Mouse (Mus musculus) liver, adult 2 months (tissue): ENCODE measurements around the gene Eaf1. TPM values are rescaled to one million over a fixed set of nuclear protein-coding genes. Genes with fewer than 3 reads are reported as not detected.

Experiments
- DNase-seq: peaks from one replicate; pipeline ENCODE4 v3.0.0-alpha.2; 2011; ENCODE audit warnings: low read depth, low spot score; ENCODE audit errors: extremely low read depth
- H3K27ac ChIP-seq: fragments of 200-500 bp; replicated peaks from 2 replicates; pipeline ENCODE4 v1.5.1; 2012; ENCODE audit warnings: low read depth, mild to moderate bottlenecking, control low read depth, inconsistent platforms, low read length; ENCODE audit not compliant: insufficient read depth
- H3K27me3 ChIP-seq: fragments of 200-500 bp; 2 replicates; pipeline ENCODE4 v1.6.1; 2012; ENCODE audit warnings: mild to moderate bottlenecking, moderate library complexity, low read length, inconsistent platforms; ENCODE audit not compliant: control insufficient read depth, insufficient read depth
- H3K36me3 ChIP-seq: fragments of 200-500 bp; 2 replicates; pipeline ENCODE4 v1.6.1; 2012; ENCODE audit warnings: low read length, inconsistent platforms; ENCODE audit not compliant: control insufficient read depth, insufficient read depth
- H3K4me1 ChIP-seq: fragments of 200-500 bp; 2 replicates; pipeline ENCODE4 v1.6.1; 2011; ENCODE audit warnings: low read length; ENCODE audit not compliant: control insufficient read depth, insufficient read depth
- H3K4me3 ChIP-seq: fragments of 200-500 bp; 2 replicates; pipeline ENCODE4 v1.5.1; 2011; ENCODE audit warnings: low read depth, mild to moderate bottlenecking, control low read depth, low read length, moderate library complexity; ENCODE audit not compliant: insufficient read depth
- H3K79me2 ChIP-seq: fragments of 200-500 bp; 2 replicates; pipeline ENCODE4 v1.6.1; 2012; ENCODE audit warnings: inconsistent platforms, mild to moderate bottlenecking, low read length, moderate library complexity; ENCODE audit not compliant: control insufficient read depth, insufficient read depth
- H3K9ac ChIP-seq: fragments of 200-500 bp; 2 replicates; pipeline ENCODE4 v1.6.1; 2012; ENCODE audit warnings: low read depth, mild to moderate bottlenecking, control low read depth, inconsistent platforms, low read length
- CTCF ChIP-seq: fragments of 200-500 bp; IDR thresholded peaks from 2 replicates; pipeline ENCODE4 v1.5.1; 2011; ENCODE audit warnings: low read depth, low read length, control low read depth
- POLR2A ChIP-seq: fragments of 200-500 bp; IDR thresholded peaks from 2 replicates; pipeline ENCODE4 v1.6.1; 2011; ENCODE audit warnings: low read length, control low read depth; ENCODE audit not compliant: insufficient read depth; ENCODE audit errors: extremely low read depth
- WGBS: fragments of 180-500 bp; shearing (Covaris S2); methylation state at CpG from one replicate; pipeline ENCODE4 v1.1.7; 2018; 5-methylcytosine and 5-hydroxymethylcytosine counted together
- polyA plus RNA-seq: library from polyadenylated mRNA; depleted of rRNA; stranded (reverse); fragments of >200 nt; gene quantifications from 2 replicates; pipeline ENCODE4 v1.2.3, GENCODE M21; 2012
- total RNA-seq: library from RNA; depleted of rRNA; stranded (reverse); fragments of >200 nt; gene quantifications from 2 replicates; pipeline ENCODE4 v1.2.3, GENCODE M21; 2014

The Eaf1 gene
- total and polyA plus RNA-seq, 2 experiments = 10.8 to 24.1 TPM

DNA sequence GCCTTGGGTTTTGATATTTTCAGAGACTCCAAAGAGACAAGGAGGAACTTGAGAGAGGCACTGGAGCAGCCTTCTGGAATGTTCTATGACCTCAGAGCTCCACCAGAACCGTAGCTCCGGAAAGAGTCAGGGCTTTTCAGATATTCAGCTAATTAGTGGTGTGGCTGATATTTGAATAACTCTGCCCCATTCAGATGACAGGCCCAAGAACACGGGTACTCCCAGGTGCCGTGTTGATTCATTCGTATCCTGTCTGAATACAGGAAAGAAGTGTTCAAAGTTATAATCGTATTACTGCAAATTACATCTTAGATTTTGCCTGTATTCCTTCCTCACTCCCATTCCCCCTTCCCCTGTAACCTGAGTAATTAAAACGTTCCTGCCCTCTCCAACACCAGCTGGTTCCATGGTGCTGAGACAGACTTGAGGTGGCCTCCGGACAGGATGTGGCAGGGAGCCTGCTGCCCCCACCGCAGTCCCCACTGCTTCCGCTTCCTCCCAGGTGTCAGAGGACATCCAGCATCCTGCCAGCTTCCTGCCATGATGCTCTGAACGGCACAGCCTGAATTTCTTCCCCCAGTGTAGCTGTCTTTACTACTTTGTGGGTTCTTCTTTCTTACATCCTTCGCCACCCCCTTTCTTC, 37.4 kb downstream of the Eaf1 start:
- Histone ChIP-seq H3K4me3 (no peak overlapping the region), H3K4me1 (peaks cover 6% of the 10 kb centered on the region), H3K9ac (no peak overlapping the region), H3K27ac (peak overlapping the region; percentile 87; the same call in 1 of the 2 replicates), H3K27me3 (no peaks in the 10 kb centered on the region), H3K36me3 (no peaks in the 10 kb centered on the region), H3K79me2 (no peaks in the 10 kb centered on the region)
- DNase-seq = no peak
- WGBS = 59% methylated on average over 12 of the region's 12 CpGs
- TF ChIP-seq CTCF (no peak), POLR2A (no peak)

DNA sequence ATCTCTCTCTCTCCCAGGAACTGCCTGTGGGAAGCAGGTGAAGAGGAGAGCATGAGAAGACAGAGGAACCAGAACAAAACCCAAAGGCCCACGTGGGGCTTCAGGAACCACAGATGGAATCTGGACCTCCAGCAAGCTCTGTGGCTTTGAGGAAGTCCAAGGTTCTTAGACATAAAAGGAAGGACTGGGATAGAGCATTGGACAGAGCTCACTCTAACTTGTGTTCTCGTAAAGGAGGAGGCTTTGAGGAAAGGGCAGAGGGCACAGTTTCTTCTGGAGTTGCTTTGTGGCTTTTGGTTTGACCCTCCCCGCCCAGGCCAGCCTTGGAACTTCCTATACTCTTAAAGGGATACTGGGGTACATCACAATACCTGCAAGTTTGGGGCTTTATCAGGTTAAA, 38.5 kb downstream of the Eaf1 start:
- TF ChIP-seq POLR2A = no peak
- no peak for TF ChIP-seq CTCF
- Histone ChIP-seq H3K79me2 (no peaks in the 10 kb centered on the region), H3K36me3 (no peaks in the 10 kb centered on the region), H3K4me3 (no peak overlapping the region), H3K4me1 (peaks cover 6% of the 10 kb centered on the region), H3K27ac (no peak overlapping the region), H3K27me3 (no peaks in the 10 kb centered on the region), H3K9ac (no peak overlapping the region)
- 79% methylated on average over 3 of the region's 3 CpGs for WGBS
- DNase-seq = no peak

DNA sequence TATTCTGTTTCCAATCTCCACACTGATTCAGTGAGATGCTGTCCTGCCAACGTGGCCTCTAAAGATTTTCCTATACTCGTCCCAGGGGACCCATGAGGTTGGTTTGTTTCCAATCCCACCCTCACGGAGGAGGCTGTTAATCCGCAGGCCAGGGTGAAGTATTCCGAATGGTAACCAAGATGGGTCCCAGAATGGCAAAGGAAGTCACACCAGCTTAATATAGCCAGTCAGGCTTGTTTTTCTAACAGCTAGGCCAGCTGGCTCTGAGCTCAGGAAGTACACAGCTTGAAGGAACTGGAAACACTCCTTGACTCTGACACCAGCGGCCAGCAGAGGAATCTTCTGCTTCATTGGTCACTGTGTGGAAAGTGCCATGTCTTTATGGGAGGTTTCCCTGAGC, 43.1 kb downstream of the Eaf1 start:
- no peak for DNase-seq
- WGBS = 81% methylated on average over 6 of the region's 6 CpGs
- no peaks in the 10 kb centered on the region for H3K27me3 ChIP-seq
- H3K9ac ChIP-seq = no peak overlapping the region
- no peak for TF ChIP-seq CTCF
- TF ChIP-seq POLR2A = no peak
- no peak overlapping the region for H3K27ac ChIP-seq
- H3K4me3 ChIP-seq = no peak overlapping the region
- H3K36me3 ChIP-seq = no peaks in the 10 kb centered on the region
- no peaks in the 10 kb centered on the region for H3K4me1 ChIP-seq
- no peaks in the 10 kb centered on the region for H3K79me2 ChIP-seq

DNA sequence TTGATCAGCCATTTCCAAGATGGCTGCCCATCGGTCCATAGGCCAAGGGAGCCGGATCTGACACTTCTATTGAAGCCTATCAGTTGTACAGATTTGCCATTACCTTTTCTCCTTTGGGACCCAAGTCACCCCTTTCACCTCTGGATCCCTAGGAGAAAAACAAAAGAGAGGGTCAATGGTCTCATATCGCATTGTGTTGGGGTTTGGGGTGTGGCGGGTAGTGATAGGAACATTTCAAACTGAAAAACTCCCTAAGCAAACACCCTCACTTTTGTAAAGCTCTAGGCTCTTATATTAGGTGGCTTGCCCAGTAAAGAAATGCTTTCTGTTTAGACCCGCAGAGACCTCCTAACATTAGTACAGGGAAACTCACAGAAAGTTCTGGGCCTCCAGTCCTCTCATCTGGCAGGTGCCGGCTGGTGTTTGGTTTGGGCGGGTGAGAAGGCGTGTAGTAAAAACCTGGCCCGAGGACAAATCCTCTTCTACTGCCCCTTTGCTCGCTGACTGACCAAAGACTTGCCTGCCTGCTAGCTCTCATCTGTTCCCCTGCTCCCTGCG, 49.8 kb downstream of the Eaf1 start:
- H3K79me2 ChIP-seq = no peaks in the 10 kb centered on the region
- no peaks in the 10 kb centered on the region for H3K36me3 ChIP-seq
- no peak for DNase-seq
- H3K4me1 ChIP-seq = no peaks in the 10 kb centered on the region
- no peak for TF ChIP-seq CTCF
- TF ChIP-seq POLR2A = no peak
- H3K27ac ChIP-seq = no peak overlapping the region
- H3K9ac ChIP-seq = no peak overlapping the region
- H3K4me3 ChIP-seq = no peak overlapping the region
- 73% methylated on average over 11 of the region's 11 CpGs for WGBS
- H3K27me3 ChIP-seq = no peaks in the 10 kb centered on the region

DNA sequence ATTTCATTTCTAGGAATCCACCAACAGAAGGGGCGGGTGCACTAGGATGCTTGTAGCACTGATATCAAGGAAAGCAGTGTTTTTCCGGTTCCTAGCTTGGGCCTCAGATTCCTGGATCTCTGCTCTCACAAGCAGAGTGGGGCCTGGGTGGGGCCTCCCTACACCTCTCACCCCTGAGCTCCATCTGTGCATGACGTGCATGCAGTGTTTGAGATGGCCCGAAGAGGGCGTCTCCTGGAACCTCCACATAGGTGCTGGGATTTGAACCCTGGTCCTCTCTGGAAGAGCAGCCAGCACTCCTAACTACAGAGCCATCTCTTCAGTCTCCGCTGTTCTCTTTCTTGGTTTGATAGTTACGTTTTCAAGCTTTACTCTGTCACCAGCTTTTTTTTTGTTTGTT, 60.8 kb downstream of the Eaf1 start:
- DNase-seq = no peak
- Histone ChIP-seq H3K79me2 (no peaks in the 10 kb centered on the region), H3K36me3 (no peaks in the 10 kb centered on the region), H3K27ac (no peak overlapping the region), H3K27me3 (no peaks in the 10 kb centered on the region), H3K9ac (no peak overlapping the region), H3K4me1 (no peaks in the 10 kb centered on the region), H3K4me3 (no peak overlapping the region)
- TF ChIP-seq CTCF (no peak), POLR2A (no peak)
- 85% methylated on average over 7 of the region's 7 CpGs for WGBS

DNA sequence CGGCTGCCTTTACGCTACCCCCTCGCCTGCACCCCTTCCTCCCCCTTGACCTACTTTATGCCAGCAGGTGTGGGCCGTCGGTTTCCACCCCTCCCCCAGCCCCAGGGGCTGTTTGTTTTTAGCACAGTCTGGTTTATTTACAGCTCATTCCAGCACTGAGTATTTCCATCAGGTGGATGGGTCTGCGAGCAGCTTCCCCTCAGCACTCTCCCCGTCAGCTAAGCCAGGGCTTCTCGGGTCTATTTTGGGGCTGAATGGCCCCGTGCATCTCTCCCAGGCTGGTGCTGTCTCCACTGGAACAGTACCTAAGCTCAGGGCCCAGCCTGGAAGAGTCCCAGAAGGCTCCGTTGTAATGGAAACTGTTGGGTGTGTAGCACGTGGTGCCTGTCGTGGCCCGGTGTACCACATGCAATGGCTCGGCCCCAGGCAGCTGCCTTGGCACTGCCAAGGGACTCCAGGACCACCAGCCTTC, 61.8 kb downstream of the Eaf1 start:
- Histone ChIP-seq H3K27ac (no peak overlapping the region), H3K4me1 (no peaks in the 10 kb centered on the region), H3K79me2 (no peaks in the 10 kb centered on the region), H3K36me3 (no peaks in the 10 kb centered on the region), H3K27me3 (no peaks in the 10 kb centered on the region), H3K9ac (no peak overlapping the region), H3K4me3 (no peak overlapping the region)
- 72% methylated on average over 14 of the region's 14 CpGs for WGBS
- no peak for DNase-seq
- TF ChIP-seq CTCF = no peak
- TF ChIP-seq POLR2A = no peak
